Mouse (Mus musculus) adrenal gland, postnatal 0 days (tissue): ENCODE measurements around the gene Srpx2. TPM values are rescaled to one million over a fixed set of nuclear protein-coding genes. Genes with fewer than 3 reads are reported as not detected.

Source experiments
- polyA plus RNA-seq: library from polyadenylated mRNA; unstranded; fragments of >200 nt; fragmentation: Nextera tagmentation; extraction: Ambion mirVana; gene quantifications from 2 replicates; pipeline ENCODE4 v1.2.1, GENCODE M21; 2015

Gene Srpx2
- 4.3 and 9.6 TPM in 2 replicates for polyA plus RNA-seq

DNA sequence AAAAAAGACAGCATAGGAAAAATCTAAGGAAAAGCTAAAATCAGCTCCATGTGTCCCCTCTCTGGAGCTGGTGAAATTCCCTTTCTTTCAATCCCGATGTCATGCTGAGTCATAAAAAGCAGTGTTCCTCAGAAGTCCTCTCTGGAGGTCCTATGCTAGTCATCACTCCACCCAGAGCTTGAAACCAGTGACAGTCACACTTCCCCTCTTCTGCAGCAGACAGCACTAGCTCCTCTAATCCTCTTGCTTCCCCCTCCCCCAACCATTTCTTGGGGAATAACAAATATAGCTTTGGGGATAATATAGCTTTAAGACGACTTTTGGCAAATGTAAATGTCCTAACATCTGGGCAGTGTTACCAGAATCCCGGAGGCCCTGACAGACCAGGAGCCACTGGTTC lies at the start of gene Srpx2:
Gene Srpx2, plus strand, starts transcription at position 166 of the 400 bp plus-strand sequence.

GRCm38 (mm10) chrX:133898014-133898542 lies 10.1 kb upstream of the Srpx2 start, which contains the start of gene Tspan6:
Tspan6 (minus strand) TSS chrX:133898429.

GRCm38 (mm10) chrX:133981231-133982002 lies 73.2 kb downstream of the Srpx2 start, which contains the start of gene Sytl4:
Sytl4 (minus strand) TSS chrX:133981812.

Other genes starting within 250 kb of the Srpx2 start
- gene Pcdh19, start 219.4 kb upstream of the Srpx2 start, polyA plus RNA-seq: 2.9 and 4.7 TPM in 2 replicates
- gene Tnmd, start 57.4 kb upstream of the Srpx2 start, polyA plus RNA-seq: 2.4 and 7.1 TPM in 2 replicates
- gene Tspan6, start 10.0 kb upstream of the Srpx2 start, polyA plus RNA-seq: 192 and 348 TPM in 2 replicates
- gene Sytl4, start 73.4 kb downstream of the Srpx2 start, polyA plus RNA-seq: 21.8 and 42.2 TPM in 2 replicates
- 16.1 and 16.9 TPM in 2 replicates for gene Cstf2, start 150.8 kb downstream of the Srpx2 start, polyA plus RNA-seq